Mouse (Mus musculus) spleen, embryonic (tissue): ENCODE results near the gene Col10a1.
"Not testable (repeated sequence)": the region's sequence is repeated elsewhere in the genome, so short reads cannot be mapped to it uniquely, and the experiment has no call there.

ENCODE experiments used
- CTCF ChIA-PET: fragments of 350-600 bp; sonication (Branson Sonifier 250); formaldehyde crosslinking; loops from one replicate; lab custom pipeline; 2022; lab: Charles Lee

The Col10a1 gene

GRCm38 (mm10) chr10:34389681-34390080 is at the start of gene Col10a1:
Gene Col10a1 (plus strand): TSS chr10:34389981.
- CTCF ChIA-PET = no interaction called here

GRCm38 (mm10) chr10:34341014-34341413 is 48.8 kb upstream of the Col10a1 start:
- CTCF ChIA-PET = no interaction called here

GRCm38 (mm10) chr10:34341886-34342285 is 47.9 kb upstream of the Col10a1 start:
- CTCF ChIA-PET = no interaction called here

GRCm38 (mm10) chr10:34352166-34352565 is 37.6 kb upstream of the Col10a1 start:
- CTCF ChIA-PET = interaction anchor here (0.7 kb wide), 1 partner anchor 50 kb away, joined by 3 read pairs; no protein-coding TSS in a partner anchor

GRCm38 (mm10) chr10:34358263-34358662 is 31.5 kb upstream of the Col10a1 start:
- CTCF ChIA-PET = interaction anchor here (0.6 kb wide), 1 partner anchor 35 kb away, joined by 4 read pairs; no protein-coding TSS in a partner anchor

DNA sequence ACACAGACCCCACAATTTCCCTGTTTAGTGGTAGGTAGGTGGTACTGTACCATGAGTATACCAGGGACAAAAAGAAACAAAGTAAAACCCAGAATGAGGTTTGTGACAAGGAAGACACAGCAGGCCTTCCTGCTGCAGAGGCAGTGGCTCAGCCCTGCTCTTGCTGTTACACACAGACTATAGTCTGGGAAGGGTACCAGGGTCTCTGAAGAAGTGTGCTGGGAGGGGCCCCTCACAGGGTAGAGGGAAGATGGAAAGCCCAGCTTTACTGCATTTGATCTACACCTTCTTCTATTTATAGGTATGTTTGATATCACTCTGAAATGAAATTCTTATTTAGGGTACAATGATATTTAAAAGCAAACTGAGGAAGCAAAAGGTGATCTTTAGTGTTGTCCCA is 26.0 kb upstream of the Col10a1 start:
- CTCF ChIA-PET = no interaction called here

DNA sequence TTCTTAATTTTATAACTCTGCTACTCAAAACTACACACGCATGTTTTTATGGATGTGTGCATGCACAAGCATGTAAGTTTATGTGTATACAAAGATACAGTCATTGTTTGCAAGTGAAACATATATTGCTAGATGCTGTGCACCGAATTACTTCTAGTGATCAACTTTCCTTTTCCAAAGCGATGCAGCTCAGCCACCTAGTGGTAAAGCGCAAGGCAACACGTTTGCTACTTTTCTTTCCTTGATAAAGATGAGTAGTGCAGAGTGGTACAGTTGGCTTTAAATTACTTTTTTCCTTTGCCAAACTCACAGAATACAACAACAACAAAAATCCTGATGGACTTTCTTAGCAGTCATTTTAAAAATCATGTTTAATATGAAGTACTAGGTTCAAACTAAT is 21.6 kb upstream of the Col10a1 start:
- CTCF ChIA-PET = no interaction called here

DNA sequence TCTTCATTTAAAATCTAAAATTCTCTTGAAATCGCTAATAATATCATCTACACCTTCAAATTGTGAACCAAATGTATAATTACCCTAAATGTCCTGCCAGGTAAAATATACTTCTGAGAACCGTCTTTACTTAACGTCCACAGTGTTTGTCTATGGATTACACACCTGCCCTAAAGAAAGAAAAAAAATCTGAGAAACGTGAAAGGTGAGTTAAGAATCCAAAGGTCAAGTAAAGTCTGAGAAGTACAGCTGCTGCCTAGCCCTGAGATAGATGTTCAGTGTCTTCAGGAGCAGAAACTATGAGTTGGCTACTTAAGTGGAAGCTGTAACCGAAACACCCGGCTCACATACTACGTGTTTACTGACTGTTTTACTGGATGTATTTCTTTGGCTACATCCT is 16.4 kb upstream of the Col10a1 start:
- CTCF ChIA-PET = no interaction called here

- CTCF ChIA-PET = no interaction called here
Measured at GRCm38 (mm10) chr10:34385636-34386035, 4.1 kb upstream of the Col10a1 start.

GRCm38 (mm10) chr10:34396959-34397358 is 7.2 kb downstream of the Col10a1 start:
- CTCF ChIA-PET = no interaction called here

GRCm38 (mm10) chr10:34399267-34399666 is 9.5 kb downstream of the Col10a1 start:
- CTCF ChIA-PET = no interaction called here

- CTCF ChIA-PET = no interaction called here
Measured at GRCm38 (mm10) chr10:34418204-34418756, 28.5 kb downstream of the Col10a1 start, which contains the start of gene Nt5dc1. Gene Nt5dc1 (minus strand): TSS chr10:34418552.

GRCm38 (mm10) chr10:34418794-34419193 is 29.0 kb downstream of the Col10a1 start:
- CTCF ChIA-PET = not testable (repeated sequence)

DNA sequence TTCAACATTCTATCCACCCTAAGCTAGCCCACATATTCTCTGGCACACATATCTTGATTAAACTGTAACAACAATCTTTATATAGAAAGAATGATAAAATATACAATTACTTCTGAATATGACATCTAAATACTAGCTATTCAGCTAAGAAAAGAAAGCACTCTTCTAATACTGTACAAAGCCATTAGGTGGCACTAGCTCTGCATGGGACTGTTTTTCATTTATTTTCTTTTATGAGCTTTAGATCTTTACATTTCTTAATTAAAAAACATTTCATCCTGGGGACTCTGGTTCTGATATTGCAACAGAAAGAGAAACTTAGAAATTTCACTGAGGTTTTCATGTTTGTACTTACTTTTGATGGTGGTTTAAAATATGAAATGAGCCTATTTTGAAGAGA is 42.0 kb downstream of the Col10a1 start:
- CTCF ChIA-PET = no interaction called here

DNA sequence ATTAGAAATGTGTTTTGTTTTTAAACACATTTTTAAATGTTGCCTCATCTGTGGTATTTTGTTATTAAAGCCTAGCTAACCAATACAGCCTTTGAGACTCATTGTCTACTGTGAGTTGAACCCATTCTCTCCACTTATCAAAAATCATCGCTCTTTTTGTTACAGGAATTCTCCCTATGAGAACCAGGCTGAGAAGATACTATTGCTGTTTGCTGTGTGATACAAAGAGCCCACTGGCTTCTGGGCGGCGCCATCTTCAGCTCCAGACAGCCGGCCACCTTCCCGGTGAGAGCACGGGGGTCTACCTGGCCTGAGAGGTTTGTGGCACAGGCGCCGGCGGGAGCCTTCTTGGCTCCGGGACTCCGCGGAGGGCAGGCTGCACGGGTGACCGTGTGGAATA is 44.4 kb downstream of the Col10a1 start:
- CTCF ChIA-PET = not testable (repeated sequence)
